Mouse (Mus musculus) CD4-positive, CD25-positive, alpha-beta regulatory T cell (primary cell): ENCODE results near the gene Lpin3. TPM values are rescaled to one million over a fixed set of nuclear protein-coding genes. Genes with fewer than 3 reads are reported as not detected.

Source experiments
- polyA plus RNA-seq: library from polyadenylated mRNA; unstranded; fragments of 100-300 nt; shearing (Covaris generic); gene quantifications from one replicate; pipeline ENCODE4 v1.2.1, GENCODE M21; 2017

The Lpin3 gene
- 0.81 TPM for polyA plus RNA-seq

GRCm38 (mm10) chr2:160880453-160881195, at the start of gene Lpin3:
TSS of gene Lpin3 (plus strand) at chr2:160880670.

GRCm38 (mm10) chr2:160872890-160873382, 7.5 kb upstream of the Lpin3 start, which contains the start of gene Zhx3:
TSS of gene Zhx3 (minus strand) at chr2:160872998.

GRCm38 (mm10) chr2:160912231-160912671, 31.8 kb downstream of the Lpin3 start, which contains the start of gene Emilin3:
TSS of gene Emilin3 (minus strand) at chr2:160912328.

Other genes with a start within 250 kb of the Lpin3 start
- gene Top1, start 234.8 kb upstream of the Lpin3 start, polyA plus RNA-seq: 66.3 TPM
- 209 TPM for gene Plcg1, start 149.4 kb upstream of the Lpin3 start, polyA plus RNA-seq
- gene Zhx3, start 7.7 kb upstream of the Lpin3 start, polyA plus RNA-seq: 8.6 TPM
- gene Emilin3, start 31.7 kb downstream of the Lpin3 start, polyA plus RNA-seq: not detected
- gene Chd6, start 228.4 kb downstream of the Lpin3 start, polyA plus RNA-seq: 60.1 TPM